Mouse (Mus musculus): ENCODE measurements around the gene Wbp2.

- TF ChIP-seq GATA1 (IDR thresholded peaks at IDR 0.05; ENCODE audit: low read length) (no peak), TAL1 (IDR thresholded peaks at IDR 0.05; ENCODE audit: low read length) (no peak)
Observed at GRCm38 (mm10) chr11:116127986-116128385, 41.2 kb upstream of the Wbp2 start.

Data from erythroblast, embryonic 14.5 days (primary cell).